Mouse (Mus musculus): Measurements from ENCODE around the gene Olfr631.

GRCm38 (mm10) chr7:103928525-103928924 lies at the start of gene Olfr631:
- TF ChIP-seq CTCF (IDR thresholded peaks at IDR 0.05; ENCODE audit: insufficient read depth, low read depth, low read length) (no peak), POLR2A (IDR thresholded peaks at IDR 0.05; ENCODE audit: insufficient read depth, low read depth, low read length) (no peak)
